Mouse (Mus musculus) CD4-positive naive resting alpha-beta T cell, adult 57 days (primary cell): ENCODE results near the gene Scgb1b10. TPM values are rescaled to one million over a fixed set of nuclear protein-coding genes. Genes with fewer than 3 reads are reported as not detected.

Source experiments
- total RNA-seq: library from RNA; stranded (reverse); gene quantifications from one replicate; pipeline ENCODE4 v1.2.4, GENCODE M21; 2023

The Scgb1b10 gene
- not detected for total RNA-seq

DNA sequence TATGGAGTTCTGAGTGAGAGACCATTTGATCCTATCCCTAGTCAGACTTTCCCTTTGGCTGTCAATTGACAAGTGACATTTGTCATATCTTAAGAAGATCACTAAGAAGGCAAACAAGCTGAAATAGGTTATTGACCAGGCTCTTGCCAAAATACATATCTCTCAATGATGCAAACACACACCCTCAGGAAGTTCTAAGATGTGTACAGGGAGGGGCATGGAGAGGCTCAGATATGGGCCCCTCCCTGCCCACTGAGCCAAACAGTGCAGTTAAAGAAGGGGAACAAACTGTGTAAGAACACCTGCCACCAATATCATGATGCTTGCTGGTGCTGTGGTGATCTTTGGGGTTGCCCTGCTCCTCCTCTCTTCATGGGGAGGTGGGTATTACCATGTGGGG, at the start of gene Scgb1b10:
TSS of gene Scgb1b10 (plus strand) at position 301 of the 400 bp plus-strand sequence.

Other genes starting within 250 kb of the Scgb1b10 start
- gene Scgb2b11, start 110.3 kb downstream of the Scgb1b10 start, total RNA-seq, result not detected
- not detected for gene Scgb1b11, start 122.0 kb downstream of the Scgb1b10 start, total RNA-seq
- gene Scgb2b12, start 226.4 kb downstream of the Scgb1b10 start, total RNA-seq, result not detected
- not detected for gene Scgb1b12, start 233.3 kb downstream of the Scgb1b10 start, total RNA-seq